Mouse (Mus musculus) kidney, postnatal 0 days (tissue): ENCODE data around the gene Olfr988. TPM values are rescaled to one million over a fixed set of nuclear protein-coding genes. Genes with fewer than 3 reads are reported as not detected.
"Not testable (repeated sequence)": the region's sequence is repeated elsewhere in the genome, so short reads cannot be mapped to it uniquely, and the experiment has no call there.

Experiments used
- ATAC-seq: fragments of 200-750 bp; cut with Nextera tagmentation; replicated peaks from 2 replicates; pipeline ENCODE4 v1.8.0; 2017; ENCODE audit warnings: low read depth, moderate number of reproducible peaks, moderate TSS enrichment, moderate library complexity; ENCODE audit not compliant: low FRiP score
- DNase-seq: peaks from one replicate; pipeline ENCODE4 v3.0.0-alpha.2; 2016; ENCODE audit warnings: low spot score
- H3K27ac ChIP-seq: fragments of 300-500 bp; sonication (generic); 2 replicates; pipeline ENCODE4 v1.5.1; 2014; ENCODE audit warnings: mild to moderate bottlenecking
- H3K27me3 ChIP-seq: fragments of 300-500 bp; sonication (generic); 2 replicates; pipeline ENCODE4 v1.6.1; 2014; ENCODE audit warnings: low read length, mixed read lengths; ENCODE audit not compliant: insufficient read depth
- H3K36me3 ChIP-seq: fragments of 300-500 bp; sonication (generic); 2 replicates; pipeline ENCODE4 v1.6.1; 2014; ENCODE audit warnings: low read length, mixed read lengths; ENCODE audit not compliant: insufficient read depth
- H3K4me1 ChIP-seq: fragments of 300-500 bp; sonication (generic); replicated peaks from 2 replicates; pipeline ENCODE4 v1.6.1; 2014; ENCODE audit warnings: antibody characterized with exemption, low read length, mixed read lengths; ENCODE audit not compliant: insufficient read depth
- H3K4me2 ChIP-seq: fragments of 300-500 bp; sonication (generic); 2 replicates; pipeline ENCODE4 v1.6.1; 2014; ENCODE audit warnings: mild to moderate bottlenecking, low read length, moderate library complexity, mixed read lengths
- H3K4me3 ChIP-seq: fragments of 300-500 bp; sonication (generic); replicated peaks from 2 replicates; pipeline ENCODE4 v1.5.1; 2014; ENCODE audit warnings: low read depth, low read length
- H3K9ac ChIP-seq: fragments of 300-500 bp; sonication (generic); 2 replicates; pipeline ENCODE4 v1.6.1; 2014; ENCODE audit warnings: low read depth, low read length
- H3K9me3 ChIP-seq: fragments of 300-500 bp; sonication (generic); replicated peaks from 2 replicates; pipeline ENCODE4 v1.6.1; 2016; ENCODE audit warnings: low read length, inconsistent platforms, mixed read lengths
- CTCF ChIP-seq: IDR thresholded peaks from 2 replicates; pipeline ENCODE4 v1.5.1; 2016; ENCODE audit warnings: antibody characterized with exemption, low read depth, mild to moderate bottlenecking, moderate library complexity
- WGBS: fragments of 180-500 bp; shearing (Covaris S2); extraction: QIAGEN DNeasy Blood & Tissue Kit; methylation state at CpG from one replicate; pipeline ENCODE4 v1.1.7; 2014; 5-methylcytosine and 5-hydroxymethylcytosine counted together
- polyA plus RNA-seq: library from polyadenylated mRNA; unstranded; fragments of >200 nt; fragmentation: Nextera tagmentation; extraction: Ambion mirVana; gene quantifications from 2 replicates; pipeline ENCODE4 v1.2.1, GENCODE M21; 2015

Gene Olfr988
- not detected in 2 replicates for polyA plus RNA-seq

DNA sequence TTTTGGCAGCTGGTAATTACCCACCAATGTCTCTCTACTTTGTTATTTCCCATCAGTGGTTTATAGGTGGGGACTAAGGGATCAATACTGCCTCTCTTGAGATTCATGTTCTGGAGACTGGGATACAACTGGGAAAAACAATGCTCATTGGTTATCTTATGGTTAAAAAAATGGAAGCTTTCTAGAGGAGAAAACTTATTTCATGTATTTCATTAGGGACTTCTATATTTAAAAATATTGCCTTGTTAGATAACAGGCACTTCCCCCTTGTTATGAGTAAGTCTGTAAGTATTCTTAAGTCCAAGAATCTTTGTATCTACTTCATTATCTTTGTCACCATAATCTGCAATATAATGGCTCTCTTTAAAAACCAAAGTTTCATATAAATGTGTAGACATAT, at the start of gene Olfr988:
Gene Olfr988, minus strand, starts transcription at position 101 of the 400 bp plus-strand sequence.
- H3K36me3 ChIP-seq, DNase-seq, H3K4me1 ChIP-seq, H3K4me3 ChIP-seq, H3K27ac ChIP-seq, H3K9ac ChIP-seq, H3K4me2 ChIP-seq, H3K27me3 ChIP-seq, H3K9me3 ChIP-seq, ATAC-seq: not testable (repeated sequence)

DNA sequence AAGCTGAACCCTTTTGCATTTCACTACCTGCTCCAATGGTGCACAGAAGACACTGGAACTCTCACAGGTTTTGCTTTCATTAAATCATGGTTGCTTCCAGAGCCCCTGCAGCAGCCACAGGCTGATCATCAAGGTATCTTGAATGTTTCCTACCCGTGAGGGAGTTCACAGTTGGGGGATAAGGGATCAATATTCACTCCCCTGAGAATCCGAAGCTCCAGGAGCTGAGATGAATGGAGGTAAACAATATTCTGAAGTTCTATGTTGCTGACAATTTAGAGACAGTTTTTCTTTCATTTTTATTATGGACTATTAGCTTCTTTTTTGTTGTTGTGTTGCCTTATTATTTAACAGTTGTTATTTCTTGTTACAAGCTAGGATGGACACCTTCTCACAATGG, 46.3 kb upstream of the Olfr988 start, which contains the start of gene Olfr992:
Gene Olfr992, minus strand, starts transcription at position 101 of the 400 bp plus-strand sequence.
- DNase-seq (no peak), ATAC-seq (no peak)
- Histone ChIP-seq H3K9ac (no peak within 1 kb of the TSS), H3K9me3 (no peaks in the 10 kb centered on the region), H3K4me1 (no peaks in the 10 kb centered on the region), H3K27me3 (no peaks in the 10 kb centered on the region), H3K4me3 (no peak within 1 kb of the TSS), H3K27ac (no peak within 1 kb of the TSS), H3K36me3 (no peaks in the 10 kb centered on the region), H3K4me2 (no peak within 1 kb of the TSS)
- WGBS = 51% methylated on average over 2 of the region's 2 CpGs
- no peak for TF ChIP-seq CTCF

DNA sequence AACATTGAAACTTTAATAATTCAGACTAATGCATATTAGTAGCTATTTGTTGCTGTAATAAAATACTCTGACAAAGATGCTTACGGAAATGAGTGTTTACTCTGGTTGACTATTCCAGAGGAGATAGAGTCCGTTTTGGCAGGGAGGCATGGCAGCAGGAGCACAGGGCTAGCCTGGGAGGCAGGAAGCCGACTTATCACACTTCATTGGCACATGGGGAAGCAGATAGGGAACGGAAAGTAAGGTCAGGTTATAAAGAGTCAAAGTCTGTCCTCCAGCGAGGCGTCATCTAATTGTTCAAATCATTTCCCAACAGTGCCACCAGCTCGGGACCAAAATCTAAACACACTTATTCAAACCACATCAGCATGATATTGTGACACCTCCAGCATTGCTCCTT, 23.1 kb downstream of the Olfr988 start:
- no peak for TF ChIP-seq CTCF
- ATAC-seq (no peak), DNase-seq (no peak)
- H3K4me2 ChIP-seq = no peak overlapping the region
- WGBS = 76% methylated on average over 7 of the region's 7 CpGs
- no peaks in the 10 kb centered on the region for H3K4me1 ChIP-seq
- H3K27me3 ChIP-seq = no peaks in the 10 kb centered on the region
- H3K4me3 ChIP-seq = no peak overlapping the region
- no peak overlapping the region for H3K9ac ChIP-seq
- no peaks in the 10 kb centered on the region for H3K9me3 ChIP-seq
- H3K27ac ChIP-seq = no peak overlapping the region
- H3K36me3 ChIP-seq = no peaks in the 10 kb centered on the region

DNA sequence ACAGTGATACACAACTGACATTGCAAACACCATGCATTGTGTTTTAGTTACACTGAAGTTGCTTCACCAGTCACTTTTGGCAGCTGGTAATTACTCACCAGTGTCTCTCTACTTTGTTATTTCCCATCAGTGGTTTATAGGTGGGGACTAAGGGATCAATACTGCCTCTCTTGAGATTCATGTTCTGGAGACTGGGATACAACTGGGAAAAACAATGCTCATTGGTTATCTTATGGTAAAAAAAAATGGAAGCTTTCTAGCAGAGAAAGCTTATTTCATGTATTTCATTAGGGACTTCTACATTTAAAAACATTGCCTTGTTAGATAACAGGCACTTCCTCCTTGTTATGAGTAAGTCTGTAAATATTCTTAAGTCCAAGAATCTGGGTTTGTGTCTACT, 23.8 kb downstream of the Olfr988 start, which contains the start of gene Olfr987:
Gene Olfr987, minus strand, starts transcription at position 101 of the 400 bp plus-strand sequence.
- H3K27me3 ChIP-seq, DNase-seq, ATAC-seq, H3K9ac ChIP-seq, H3K4me1 ChIP-seq, H3K4me3 ChIP-seq, H3K27ac ChIP-seq, H3K4me2 ChIP-seq, H3K9me3 ChIP-seq, H3K36me3 ChIP-seq: not testable (repeated sequence)

DNA sequence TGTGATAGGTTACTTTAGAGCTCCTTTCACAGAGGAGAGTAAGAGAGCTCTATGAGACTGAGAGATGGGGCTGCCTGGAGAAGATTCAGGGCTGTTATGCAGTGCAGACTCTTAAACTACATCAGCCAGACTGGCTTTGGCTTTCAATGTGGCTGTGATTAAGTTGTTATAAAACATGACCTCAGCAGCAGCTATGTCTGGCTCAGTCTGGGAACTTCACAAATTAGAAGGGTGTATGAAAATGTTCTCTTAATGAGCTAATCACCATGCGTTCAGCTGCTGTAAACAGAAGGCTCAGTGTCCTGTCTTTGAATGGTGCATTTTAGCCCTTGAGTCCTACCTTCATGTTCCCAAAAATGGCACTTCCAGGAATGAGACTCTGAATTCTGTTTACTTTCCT, 43.9 kb downstream of the Olfr988 start:
- Histone ChIP-seq H3K4me1 (no peaks in the 10 kb centered on the region), H3K4me2 (no peak overlapping the region), H3K27ac (no peak overlapping the region), H3K4me3 (no peak overlapping the region), H3K9ac (no peak overlapping the region), H3K9me3 (no peaks in the 10 kb centered on the region), H3K36me3 (no peaks in the 10 kb centered on the region), H3K27me3 (no peaks in the 10 kb centered on the region)
- no peak for TF ChIP-seq CTCF
- DNase-seq (no peak), ATAC-seq (no peak)
- 78% methylated on average over 1 of the region's 1 CpGs for WGBS

Other genes with a start within 250 kb of the Olfr988 start
- 77.7 and 81.3 TPM in 2 replicates for gene Aplnr, start 227.0 kb downstream of the Olfr988 start, polyA plus RNA-seq
- 0.47 and 0.84 TPM in 2 replicates for gene Lrrc55, start 166.0 kb downstream of the Olfr988 start, polyA plus RNA-seq
- not detected in 2 replicates for gene Olfr987, start 23.9 kb downstream of the Olfr988 start, polyA plus RNA-seq
- gene Olfr992, start 46.2 kb upstream of the Olfr988 start, polyA plus RNA-seq = not detected in 2 replicates
- gene Olfr993, start 51.6 kb upstream of the Olfr988 start, polyA plus RNA-seq = not detected in 2 replicates
- not detected in 2 replicates for gene Olfr994, start 73.2 kb upstream of the Olfr988 start, polyA plus RNA-seq
- gene Olfr995, start 80.4 kb upstream of the Olfr988 start, polyA plus RNA-seq = not detected in 2 replicates
- gene 4833423E24Rik, start 155.8 kb upstream of the Olfr988 start, polyA plus RNA-seq = not detected in 2 replicates
- gene Olfr996, start 216.0 kb upstream of the Olfr988 start, polyA plus RNA-seq = not detected in 2 replicates
- gene Olfr998, start 225.7 kb upstream of the Olfr988 start, polyA plus RNA-seq = not detected in 2 replicates
- not detected in 2 replicates for gene Olfr1000, start 248.7 kb upstream of the Olfr988 start, polyA plus RNA-seq